Mouse (Mus musculus): ENCODE results near the gene Man1c1.

- TF ChIP-seq CTCF (conservative IDR thresholded peaks at IDR 0.05; ENCODE audit: insufficient read depth, insufficient read length, low read depth, low read length) (no peak), POLR2A (IDR thresholded peaks at IDR 0.05; ENCODE audit: low read depth, low read length) (no peak)
Measured at GRCm38 (mm10) chr4:134516981-134517380, 187.1 kb downstream of the Man1c1 start.

All from kidney, adult 2 months (tissue).